Mouse (Mus musculus): ENCODE data around the gene Hs3st5.

GRCm38 (mm10) chr10:36800925-36801482 lies 294.4 kb downstream of the Hs3st5 start:
- no peak for TF ChIP-seq CTCF (IDR thresholded peaks at IDR 0.05; ENCODE audit: insufficient read depth, low read length)
- TF ChIP-seq POLR2A (IDR thresholded peaks at IDR 0.05; ENCODE audit: borderline replicate concordance, extremely low read depth, low read depth, low read length), result no peak
